21 mouse cellular contexts compared by ENCODE assay signal in genomic region chr5:34274676-34275293, GRCm38 (mm10). TPM values are rescaled to one million over a fixed set of nuclear protein-coding genes. Genes with fewer than 3 reads are reported as not detected.
"Had no signal": no experiment of that assay in that cellular context is flagged by ENCODE, and none has a peak within 500 bp of the region (broad histone marks: within the 10 kb centered on the region; RNA-seq: fewer than 3 reads in every experiment).

No protein-coding gene starts in this region.

- H3K4me1 ChIP-seq: midbrain, embryonic 12.5 days; stomach, embryonic 15.5 days had no signal

- DNase-seq: kidney, postnatal 25 days; liver, embryonic 13.5 days; lung, adult 2 months; lung, postnatal 14 days; retina, postnatal 1 day; spleen, adult 18-20 months; thymus, postnatal 25 days had no signal

- H3K9me3 ChIP-seq: liver, embryonic 13.5 days; midbrain, embryonic 12.5 days; neural tube, embryonic 13.5 days; stomach, embryonic 15.5 days had no signal

- H3K27ac ChIP-seq: kidney, postnatal 0 days; liver, embryonic 13.5 days; midbrain, embryonic 12.5 days; neural tube, embryonic 13.5 days; stomach, embryonic 15.5 days had no signal

- H3K9ac ChIP-seq: liver, embryonic 13.5 days; midbrain, embryonic 12.5 days; neural tube, embryonic 13.5 days; stomach, embryonic 15.5 days had no signal

- ATAC-seq: midbrain, embryonic 16.5 days had no signal

- H3K27me3 ChIP-seq: midbrain, embryonic 12.5 days; neural tube, embryonic 13.5 days; stomach, embryonic 15.5 days had no signal

- H3K36me3 ChIP-seq: liver, embryonic 13.5 days; midbrain, embryonic 12.5 days; neural tube, embryonic 13.5 days; stomach, embryonic 15.5 days had no signal

- H3K4me2 ChIP-seq: liver, embryonic 13.5 days; midbrain, embryonic 12.5 days; neural tube, embryonic 13.5 days; stomach, embryonic 15.5 days had no signal

- H3K4me3 ChIP-seq: liver, embryonic 13.5 days; midbrain, embryonic 12.5 days; myocyte; neural tube, embryonic 13.5 days; stomach, embryonic 15.5 days had no signal

RNA-seq across cellular contexts. Expression of gene Zfyve28, which starts 13.5 kb away (rescaled TPM):
- total RNA-seq: liver, adult 2 months; megakaryocyte-erythroid progenitor cell, adult 5-6 weeks had no signal

RNA-seq across cellular contexts. Expression of gene Cfap99, which starts 13.6 kb away (rescaled TPM):
- total RNA-seq: liver, adult 2 months; megakaryocyte progenitor cell, adult 5-6 weeks; megakaryocyte-erythroid progenitor cell, adult 5-6 weeks had no signal
- polyA plus RNA-seq: kidney, embryonic 14.5 days; kidney, postnatal 0 days; large intestine, adult 2 months; limb, embryonic 11.5 days; liver, adult 2 months; liver, embryonic 13.5 days; liver, embryonic 16.5 days; midbrain, embryonic 12.5 days; neural tube, embryonic 13.5 days; stomach, embryonic 15.5 days; thymus, postnatal 0 days had no signal
